Mouse (Mus musculus) kidney, postnatal 36 days (tissue): ENCODE measurements around the gene Olfr1214.
"Not testable (repeated sequence)": the region's sequence is repeated elsewhere in the genome, so short reads cannot be mapped to it uniquely, and the experiment has no call there.

ENCODE experiments used
- DNase-seq, 2 experiments: peaks; one replicate each; pipeline ENCODE4 v3.0.0; 2021 to 2022; ENCODE audit warnings: mixed read lengths in 2 of 2

The Olfr1214 gene

GRCm38 (mm10) chr2:88992553-88992952 is at the start of gene Olfr1214:
TSS of gene Olfr1214 (minus strand) at chr2:88992653.
- DNase-seq, result no peak

- no peak for DNase-seq
These were observed 39.5 kb upstream of the Olfr1214 start, which contains the start of gene Olfr1217 for GRCm38 (mm10) chr2:89031965-89032364. TSS of gene Olfr1217 (minus strand) at chr2:89032065.

GRCm38 (mm10) chr2:89021436-89021835 is 29.0 kb upstream of the Olfr1214 start:
- not testable (repeated sequence) for DNase-seq

GRCm38 (mm10) chr2:89018240-89018639 is 25.8 kb upstream of the Olfr1214 start, which contains the start of gene Olfr1216:
TSS of gene Olfr1216 (minus strand) at chr2:89018340.
- DNase-seq, result no peak

- no peak for DNase-seq
These were observed 14.4 kb upstream of the Olfr1214 start, which contains the start of gene Olfr1215 for GRCm38 (mm10) chr2:89006873-89007272. TSS of gene Olfr1215 (minus strand) at chr2:89006973.

- no peak for DNase-seq
These were observed 12.3 kb downstream of the Olfr1214 start, which contains the start of gene Gm13762 for GRCm38 (mm10) chr2:88980181-88980580. TSS of gene Gm13762 (minus strand) at chr2:88980281.

- DNase-seq, result no peak
These were observed 38.8 kb downstream of the Olfr1214 start, which contains the start of gene Olfr1212 for GRCm38 (mm10) chr2:88953669-88954068. TSS of gene Olfr1212 (plus strand) at chr2:88953969.

GRCm38 (mm10) chr2:88938011-88938410 is 54.4 kb downstream of the Olfr1214 start, which contains the start of gene Olfr1211:
TSS of gene Olfr1211 (minus strand) at chr2:88938111.
- DNase-seq, result no peak
